Mouse (Mus musculus): ENCODE data around the gene 6430571L13Rik.

The 6430571L13Rik gene

GRCm38 (mm10) chr9:107340267-107340859 is at the start of gene 6430571L13Rik:
TSS of gene 6430571L13Rik (plus strand) at chr9:107340602.
- no peak for TF ChIP-seq GATA4 (IDR thresholded peaks at IDR 0.05; ENCODE audit: insufficient replicate concordance, low read length)

- no peak for TF ChIP-seq GATA4 (IDR thresholded peaks at IDR 0.05; ENCODE audit: insufficient replicate concordance, low read length)
Measured at GRCm38 (mm10) chr9:107290897-107291296, 49.5 kb upstream of the 6430571L13Rik start.

- no peak for TF ChIP-seq GATA4 (IDR thresholded peaks at IDR 0.05; ENCODE audit: insufficient replicate concordance, low read length)
Measured at GRCm38 (mm10) chr9:107294249-107294648, 46.2 kb upstream of the 6430571L13Rik start.

- no peak for TF ChIP-seq GATA4 (IDR thresholded peaks at IDR 0.05; ENCODE audit: insufficient replicate concordance, low read length)
Measured at GRCm38 (mm10) chr9:107295616-107296015, 44.8 kb upstream of the 6430571L13Rik start.

- no peak for TF ChIP-seq GATA4 (IDR thresholded peaks at IDR 0.05; ENCODE audit: insufficient replicate concordance, low read length)
Measured at GRCm38 (mm10) chr9:107296016-107296040, 44.6 kb upstream of the 6430571L13Rik start, which contains the start of gene Cish. TSS of gene Cish (plus strand) at chr9:107296026.

- 0 out of 2 replicates have a peak, but pooled peaks have one; percentile 25 for TF ChIP-seq GATA4 (IDR thresholded peaks at IDR 0.05; ENCODE audit: insufficient replicate concordance, low read length)
Measured at GRCm38 (mm10) chr9:107296041-107296440, 44.4 kb upstream of the 6430571L13Rik start.

- TF ChIP-seq GATA4 (IDR thresholded peaks at IDR 0.05; ENCODE audit: insufficient replicate concordance, low read length), result peak; percentile 94; the same call in 1 of the 2 replicates
Measured at GRCm38 (mm10) chr9:107296501-107296965, 43.9 kb upstream of the 6430571L13Rik start.

- TF ChIP-seq GATA4 (IDR thresholded peaks at IDR 0.05; ENCODE audit: insufficient replicate concordance, low read length), result no peak
Measured at GRCm38 (mm10) chr9:107297059-107297458, 43.3 kb upstream of the 6430571L13Rik start.

GRCm38 (mm10) chr9:107297658-107298057 is 42.7 kb upstream of the 6430571L13Rik start:
- TF ChIP-seq GATA4 (IDR thresholded peaks at IDR 0.05; ENCODE audit: insufficient replicate concordance, low read length), result no peak

GRCm38 (mm10) chr9:107298059-107298780 is 42.2 kb upstream of the 6430571L13Rik start:
- TF ChIP-seq GATA4 (IDR thresholded peaks at IDR 0.05; ENCODE audit: insufficient replicate concordance, low read length), result no peak

- TF ChIP-seq GATA4 (IDR thresholded peaks at IDR 0.05; ENCODE audit: insufficient replicate concordance, low read length), result no peak
Measured at GRCm38 (mm10) chr9:107298876-107299275, 41.5 kb upstream of the 6430571L13Rik start.

- TF ChIP-seq GATA4 (IDR thresholded peaks at IDR 0.05; ENCODE audit: insufficient replicate concordance, low read length), result no peak
Measured at GRCm38 (mm10) chr9:107299783-107300182, 40.6 kb upstream of the 6430571L13Rik start.

- no peak for TF ChIP-seq GATA4 (IDR thresholded peaks at IDR 0.05; ENCODE audit: insufficient replicate concordance, low read length)
Measured at GRCm38 (mm10) chr9:107300224-107300973, 40.0 kb upstream of the 6430571L13Rik start.

GRCm38 (mm10) chr9:107301554-107302331 is 38.7 kb upstream of the 6430571L13Rik start:
- no peak for TF ChIP-seq GATA4 (IDR thresholded peaks at IDR 0.05; ENCODE audit: insufficient replicate concordance, low read length)

GRCm38 (mm10) chr9:107302592-107302991 is 37.8 kb upstream of the 6430571L13Rik start:
- no peak; the same call in 1 of the 2 replicates for TF ChIP-seq GATA4 (IDR thresholded peaks at IDR 0.05; ENCODE audit: insufficient replicate concordance, low read length)

Measured in liver, adult (tissue).